In genomic region chr17:32808921-32809320, GRCm38 (mm10) we compare ENCODE assay signal across 9 mouse cellular contexts. TPM values are rescaled to one million over a fixed set of nuclear protein-coding genes. Genes with fewer than 3 reads are reported as not detected.
DNase-seq lines count a peak whose midpoint lies in the region; ATAC-seq and TF ChIP-seq lines count a peak whose summit lies in the region.
"Had no signal": no experiment of that assay in that cellular context is flagged by ENCODE, and none has a peak within 500 bp of the region (broad histone marks: within the 10 kb centered on the region; RNA-seq: fewer than 3 reads in every experiment).

No protein-coding gene starts in this region.

- H3K9ac ChIP-seq in kidney, embryonic 15.5 days = peak overlapping the region; percentile 51; the same call in 1 of the 2 replicates
- H3K9ac ChIP-seq in embryonic facial prominence, embryonic 11.5 days (replicated peaks; ENCODE audit: low read length) = peak overlapping the region; percentile 44
- H3K9ac ChIP-seq in hindbrain, postnatal 0 days (replicated peaks; ENCODE audit: low read length) = peak overlapping the region; percentile 74
- peak overlapping the region; percentile 74 for H3K9ac ChIP-seq in neural tube, embryonic 12.5 days

- H3K9me3 ChIP-seq in kidney, embryonic 15.5 days (replicated peaks) = no peaks in the 10 kb centered on the region
- no peaks in the 10 kb centered on the region for H3K9me3 ChIP-seq in embryonic facial prominence, embryonic 11.5 days (replicated peaks; ENCODE audit: control insufficient read depth, low read length)
- no peaks in the 10 kb centered on the region for H3K9me3 ChIP-seq in hindbrain, postnatal 0 days (ENCODE audit: low read length)
- no peaks in the 10 kb centered on the region for H3K9me3 ChIP-seq in neural tube, embryonic 12.5 days

- TF ChIP-seq CTCF in hindbrain, postnatal 0 days (IDR thresholded peaks at IDR 0.05; ENCODE audit: low read depth) = no peak

- ATAC-seq in kidney, embryonic 15.5 days (replicated peaks; ENCODE audit: low FRiP score) = no peak
- no peak for ATAC-seq in embryonic facial prominence, embryonic 11.5 days (replicated peaks; ENCODE audit: insufficient number of reproducible peaks, low FRiP score, low TSS enrichment, low read depth)
- no peak for ATAC-seq in hindbrain, postnatal 0 days
- ATAC-seq in neural tube, embryonic 12.5 days (ENCODE audit: low FRiP score, low read depth) = 0 out of 2 replicates have a peak, but pooled peaks have one; percentile 22
- ATAC-seq in erythroblast, adult 5-6 weeks (replicated peaks; ENCODE audit: low FRiP score, poor library complexity, severe bottlenecking) = no peak

- intact Hi-C loops in gastrocnemius, postnatal 36 days (cut with DNase I) = no loop called here

- H3K36me3 ChIP-seq in kidney, embryonic 15.5 days = no peaks in the 10 kb centered on the region
- H3K36me3 ChIP-seq in embryonic facial prominence, embryonic 11.5 days (replicated peaks; ENCODE audit: control insufficient read depth, insufficient read depth, low read depth, low read length) = no peaks in the 10 kb centered on the region
- no peaks in the 10 kb centered on the region for H3K36me3 ChIP-seq in hindbrain, postnatal 0 days (ENCODE audit: insufficient read depth, low read length)
- H3K36me3 ChIP-seq in neural tube, embryonic 12.5 days = no peaks in the 10 kb centered on the region

- 9% methylated on average over 8 of the region's 8 CpGs for WGBS in kidney, embryonic 15.5 days
- WGBS in embryonic facial prominence, embryonic 11.5 days = 9% methylated on average over 8 of the region's 8 CpGs
- 2% methylated on average over 8 of the region's 8 CpGs for WGBS in hindbrain, postnatal 0 days
- WGBS in neural tube, embryonic 12.5 days = 6% methylated on average over 8 of the region's 8 CpGs

- no peak overlapping the region for H3K27ac ChIP-seq in kidney, embryonic 15.5 days
- H3K27ac ChIP-seq in embryonic facial prominence, embryonic 11.5 days (replicated peaks; ENCODE audit: low read depth, low read length) = no peak overlapping the region
- H3K27ac ChIP-seq in hindbrain, postnatal 0 days = peak overlapping the region; percentile 94
- peak overlapping the region; percentile 88 for H3K27ac ChIP-seq in neural tube, embryonic 12.5 days

- peaks cover 15% of the 10 kb centered on the region for H3K4me1 ChIP-seq in kidney, embryonic 15.5 days
- no peaks in the 10 kb centered on the region for H3K4me1 ChIP-seq in embryonic facial prominence, embryonic 11.5 days (ENCODE audit: control insufficient read depth, insufficient read depth, low read length)
- H3K4me1 ChIP-seq in hindbrain, postnatal 0 days (ENCODE audit: insufficient read depth, low read length) = peaks cover 5% of the 10 kb centered on the region
- peaks cover 23% of the 10 kb centered on the region; the same call in 1 of the 2 replicates for H3K4me1 ChIP-seq in neural tube, embryonic 12.5 days

- H3K27me3 ChIP-seq in kidney, embryonic 15.5 days = no peaks in the 10 kb centered on the region
- H3K27me3 ChIP-seq in embryonic facial prominence, embryonic 11.5 days (ENCODE audit: control insufficient read depth, insufficient read depth, low read length) = no peaks in the 10 kb centered on the region
- H3K27me3 ChIP-seq in hindbrain, postnatal 0 days (ENCODE audit: insufficient read depth, low read length) = no peaks in the 10 kb centered on the region
- H3K27me3 ChIP-seq in neural tube, embryonic 12.5 days (replicated peaks) = no peaks in the 10 kb centered on the region

- H3K4me2 ChIP-seq in kidney, embryonic 15.5 days = peak overlapping the region; percentile 73
- H3K4me2 ChIP-seq in embryonic facial prominence, embryonic 11.5 days (ENCODE audit: low read depth, low read length) = peak overlapping the region; percentile 44
- peak overlapping the region; percentile 79 for H3K4me2 ChIP-seq in hindbrain, postnatal 0 days (ENCODE audit: low read depth, low read length)
- H3K4me2 ChIP-seq in neural tube, embryonic 12.5 days (replicated peaks) = peak overlapping the region; percentile 66

- DNase-seq in kidney, postnatal 25 days = no peak
- DNase-seq in embryonic facial prominence, embryonic 11.5 days (ENCODE audit: low spot score) = no peak
- peak; percentile 48 for DNase-seq in hindbrain, postnatal 0 days (ENCODE audit: low spot score)
- DNase-seq in gastrocnemius, postnatal 36 days = no peak
- no peak for DNase-seq in layer of hippocampus, postnatal 25 days (ENCODE audit: extremely low spot score in 1 of 2, low spot score in 1 of 2)

- peak overlapping the region; percentile 51 for H3K4me3 ChIP-seq in kidney, embryonic 15.5 days (replicated peaks)
- H3K4me3 ChIP-seq in embryonic facial prominence, embryonic 11.5 days (ENCODE audit: low read depth, low read length) = peak overlapping the region; percentile 34
- peak overlapping the region; percentile 63 for H3K4me3 ChIP-seq in hindbrain, postnatal 0 days (ENCODE audit: low read length)
- peak overlapping the region; percentile 52 for H3K4me3 ChIP-seq in neural tube, embryonic 12.5 days

RNA-seq across cellular contexts. Expression of gene Zfp811, which starts 0.8 kb away (rescaled TPM):
- 3.0 TPM in 2 replicates for polyA plus RNA-seq in kidney, embryonic 15.5 days (2015; fragmentation: Nextera tagmentation; extraction: Ambion mirVana)
- polyA plus RNA-seq in embryonic facial prominence, embryonic 11.5 days (2014; fragmentation: Nextera tagmentation; extraction: Ambion mirVana) = 11.5 and 13.2 TPM in 2 replicates
- total RNA-seq in hindbrain, postnatal 0 days (2014; rRNA removed) = 13.1 and 15.7 TPM in 2 replicates
- polyA plus RNA-seq in hindbrain, postnatal 0 days (2015; fragmentation: Nextera tagmentation; extraction: Ambion mirVana) = 19.8 and 19.9 TPM in 2 replicates
- polyA plus RNA-seq in neural tube, embryonic 12.5 days (2016; fragmentation: Nextera tagmentation; extraction: Ambion mirVana) = 43.4 and 44.3 TPM in 2 replicates
- total RNA-seq in erythroblast, adult 5-6 weeks (2015; ENCODE audit: low replicate concordance) = not detected in 2 replicates
- total RNA-seq in erythroblast, adult 5-6 weeks (2017; ENCODE audit: low replicate concordance) = not detected in 2 replicates
- total RNA-seq in gastrocnemius, postnatal 36 days (2021) = under 1 TPM; 0.08 to 0.10 TPM
- total RNA-seq in layer of hippocampus, postnatal 25 days (2021) = 1 to 10 TPM; 6.2 to 6.7 TPM
- total RNA-seq: hematopoietic stem cell, adult 5-6 weeks had no signal

RNA-seq across cellular contexts. Expression of gene Zfp871, which starts 20.8 kb away (rescaled TPM):
- 31.2 and 33.4 TPM in 2 replicates for polyA plus RNA-seq in kidney, embryonic 15.5 days (2015; fragmentation: Nextera tagmentation; extraction: Ambion mirVana)
- polyA plus RNA-seq in embryonic facial prominence, embryonic 11.5 days (2014; fragmentation: Nextera tagmentation; extraction: Ambion mirVana) = 25.6 and 33.8 TPM in 2 replicates
- 29.2 and 34.0 TPM in 2 replicates for total RNA-seq in hindbrain, postnatal 0 days (2014; rRNA removed)
- 42.1 and 44.4 TPM in 2 replicates for polyA plus RNA-seq in hindbrain, postnatal 0 days (2015; fragmentation: Nextera tagmentation; extraction: Ambion mirVana)
- polyA plus RNA-seq in neural tube, embryonic 12.5 days (2016; fragmentation: Nextera tagmentation; extraction: Ambion mirVana) = 39.9 and 44.9 TPM in 2 replicates
- total RNA-seq in erythroblast, adult 5-6 weeks (2015; ENCODE audit: low replicate concordance) = 48.2 and 61.7 TPM in 2 replicates
- 46.0 and 54.9 TPM in 2 replicates for total RNA-seq in erythroblast, adult 5-6 weeks (2017; ENCODE audit: low replicate concordance)
- 10 to 100 TPM; 16.9 to 21.8 TPM for total RNA-seq in gastrocnemius, postnatal 36 days (2021)
- 10 to 100 TPM; 85.9 to 88.6 TPM for total RNA-seq in layer of hippocampus, postnatal 25 days (2021)

RNA-seq across cellular contexts. Expression of gene Zfp799, which starts 21.1 kb away (rescaled TPM):
- polyA plus RNA-seq in kidney, embryonic 15.5 days (2015; fragmentation: Nextera tagmentation; extraction: Ambion mirVana) = 15.9 and 17.3 TPM in 2 replicates
- 17.1 and 23.5 TPM in 2 replicates for polyA plus RNA-seq in embryonic facial prominence, embryonic 11.5 days (2014; fragmentation: Nextera tagmentation; extraction: Ambion mirVana)
- total RNA-seq in hindbrain, postnatal 0 days (2014; rRNA removed) = 12.2 and 15.3 TPM in 2 replicates
- polyA plus RNA-seq in hindbrain, postnatal 0 days (2015; fragmentation: Nextera tagmentation; extraction: Ambion mirVana) = 12.4 and 14.8 TPM in 2 replicates
- 15.7 and 17.3 TPM in 2 replicates for polyA plus RNA-seq in neural tube, embryonic 12.5 days (2016; fragmentation: Nextera tagmentation; extraction: Ambion mirVana)
- not detected in 2 replicates for total RNA-seq in erythroblast, adult 5-6 weeks (2015; ENCODE audit: low replicate concordance)
- total RNA-seq in erythroblast, adult 5-6 weeks (2017; ENCODE audit: low replicate concordance) = 0.14 and 2.6 TPM in 2 replicates
- total RNA-seq in gastrocnemius, postnatal 36 days (2021) = 1 to 10 TPM; 5.5 to 5.8 TPM
- total RNA-seq in layer of hippocampus, postnatal 25 days (2021) = 10 to 100 TPM; 29.0 to 29.2 TPM

Comparison
In these comparisons a context has a peak if more than half of its experiments do, and no peak if none do; other contexts are left out.
1. H3K27ac ChIP-seq: peak in hindbrain, postnatal 0 days (single experiment) and neural tube, embryonic 12.5 days (single experiment); none in kidney, embryonic 15.5 days (single experiment) and embryonic facial prominence, embryonic 11.5 days (single experiment).
2. RNA of gene Zfp811, which starts 0.8 kb away (total RNA-seq): 13.1 to 15.7 TPM in hindbrain, postnatal 0 days and 6.2 to 6.7 TPM in layer of hippocampus, postnatal 25 days; 0.08 to 0.10 TPM in gastrocnemius, postnatal 36 days and not detected in erythroblast, adult 5-6 weeks; every median in the first group is over 4 times any median in the second.
3. Peak in every context shown above with its lines, with median percentiles within 50 percentile points of each other: H3K4me2 ChIP-seq, H3K4me3 ChIP-seq and H3K9ac ChIP-seq.